Mouse (Mus musculus): Measurements from ENCODE around the gene Celf5.

GRCm38 (mm10) chr10:81496969-81497368 is 14.5 kb upstream of the Celf5 start:
- TF ChIP-seq CTCF (IDR thresholded peaks at IDR 0.05; ENCODE audit: borderline replicate concordance, insufficient read depth, low read depth, low read length): no peak
- no peak for TF ChIP-seq POLR2A (IDR thresholded peaks at IDR 0.05; ENCODE audit: borderline replicate concordance, insufficient read depth, low read length)

All from cerebellum, adult 2 months (tissue).